Mouse (Mus musculus) bone marrow macrophage, adult 2 months (primary cell): ENCODE data around the gene Lrig2. TPM values are rescaled to one million over a fixed set of nuclear protein-coding genes. Genes with fewer than 3 reads are reported as not detected.

Source experiments
- H3K27ac ChIP-seq: 2 replicates; pipeline ENCODE4 v1.5.1; 2012; ENCODE audit warnings: low read depth, low read length; ENCODE audit not compliant: insufficient read depth
- H3K4me1 ChIP-seq: 2 replicates; pipeline ENCODE4 v1.6.1; 2012; ENCODE audit warnings: low read length; ENCODE audit not compliant: control insufficient read depth, insufficient read depth
- H3K4me3 ChIP-seq: 2 replicates; pipeline ENCODE4 v1.5.1; 2012; ENCODE audit warnings: mild to moderate bottlenecking, low read length, moderate library complexity; ENCODE audit not compliant: insufficient read depth
- CTCF ChIP-seq: IDR thresholded peaks from 2 replicates; pipeline ENCODE4 v1.5.1; 2012; ENCODE audit warnings: low read depth, mild to moderate bottlenecking, low read length, moderate library complexity
- POLR2A ChIP-seq: IDR thresholded peaks from 2 replicates; pipeline ENCODE4 v1.6.1; 2012; ENCODE audit warnings: mild to moderate bottlenecking, low read depth, low read length, borderline replicate concordance
- polyA plus RNA-seq: library from polyadenylated mRNA; stranded (reverse); fragments of >200 nt; gene quantifications from 2 replicates; pipeline ENCODE4 v1.2.4, GENCODE M21; 2012; ENCODE audit not compliant: missing spikeins, insufficient read depth, insufficient read length

Gene Lrig2
- polyA plus RNA-seq, 1 experiment, result 9.2 TPM

GRCm38 (mm10) chr3:104356106-104356505 is 155.6 kb downstream of the Lrig2 start:
- TF ChIP-seq POLR2A, result no peak
- no peak for TF ChIP-seq CTCF
- no peak overlapping the region for H3K27ac ChIP-seq
- H3K4me3 ChIP-seq, result no peak overlapping the region
- no peaks in the 10 kb centered on the region for H3K4me1 ChIP-seq

- H3K4me1 ChIP-seq, result no peaks in the 10 kb centered on the region
- no peak for TF ChIP-seq POLR2A
- TF ChIP-seq CTCF, result no peak
- no peak overlapping the region for H3K4me3 ChIP-seq
- H3K27ac ChIP-seq, result no peak overlapping the region
Measured at GRCm38 (mm10) chr3:104353884-104354283, 157.8 kb downstream of the Lrig2 start.

- H3K27ac ChIP-seq, result no peak overlapping the region
- no peaks in the 10 kb centered on the region for H3K4me1 ChIP-seq
- no peak overlapping the region for H3K4me3 ChIP-seq
- TF ChIP-seq CTCF, result no peak
- TF ChIP-seq POLR2A, result no peak
Measured at GRCm38 (mm10) chr3:104352358-104353060, 159.2 kb downstream of the Lrig2 start.

- H3K27ac ChIP-seq, result no peak overlapping the region
- H3K4me1 ChIP-seq, result no peaks in the 10 kb centered on the region
- H3K4me3 ChIP-seq, result no peak overlapping the region
- TF ChIP-seq POLR2A, result no peak
Measured at GRCm38 (mm10) chr3:104350253-104350945, 161.3 kb downstream of the Lrig2 start.

GRCm38 (mm10) chr3:104349847-104350228 is 161.9 kb downstream of the Lrig2 start:
- H3K27ac ChIP-seq, result no peak overlapping the region
- H3K4me3 ChIP-seq, result no peak overlapping the region
- TF ChIP-seq CTCF (no peak), POLR2A (no peak)
- H3K4me1 ChIP-seq, result no peaks in the 10 kb centered on the region

- no peak overlapping the region for H3K27ac ChIP-seq
- H3K4me3 ChIP-seq, result no peak overlapping the region
- no peaks in the 10 kb centered on the region for H3K4me1 ChIP-seq
- TF ChIP-seq CTCF (no peak), POLR2A (no peak)
Measured at GRCm38 (mm10) chr3:104349203-104349846, 162.4 kb downstream of the Lrig2 start.

Other genes with a start within 250 kb of the Lrig2 start
- gene Slc16a1, start 126.8 kb upstream of the Lrig2 start, polyA plus RNA-seq, result 2.9 and 3.5 TPM in 2 replicates